Mouse (Mus musculus): ENCODE results near the gene Naaladl2. TPM values are rescaled to one million over a fixed set of nuclear protein-coding genes. Genes with fewer than 3 reads are reported as not detected.

Naaladl2 gene
- total RNA-seq, 1 experiment: under 0.01 TPM

- H3K36me3 ChIP-seq (ENCODE audit: control insufficient read depth, insufficient read depth, low read length, poor library complexity, severe bottlenecking): no peaks in the 10 kb centered on the region
- TF ChIP-seq ZC3H11A (IDR thresholded peaks at IDR 0.05; ENCODE audit: borderline replicate concordance, low read depth, low read length): peak; percentile 52; the same call in 1 of the 2 replicates
- no peak for TF ChIP-seq MAFK (IDR thresholded peaks at IDR 0.05; ENCODE audit: insufficient read depth, low read depth, low read length)
- H3K4me1 ChIP-seq (ENCODE audit: control insufficient read depth in 2 of 2, insufficient read depth in 2 of 2, low read length in 2 of 2, poor library complexity in 1 of 2): no peaks in the 10 kb centered on the region
- no peaks in the 10 kb centered on the region for H3K9me3 ChIP-seq (ENCODE audit: control insufficient read depth, insufficient read depth, low read depth, low read length)
- in situ Hi-C loops (cut with MboI; ENCODE audit: low sequenced_read_pairs in 2 of 2, unreplicated experiment in 2 of 2): loop anchor here in 1 of 2 experiments (25.0 kb wide), 1 partner anchor 891 kb away; no protein-coding TSS in a partner anchor
- H3K9ac ChIP-seq (ENCODE audit: insufficient read depth, low read depth, low read length, poor library complexity, severe bottlenecking): no peak overlapping the region
- H3K4me3 ChIP-seq (ENCODE audit: insufficient read depth in 1 of 2, low read depth in 1 of 2, low read length in 2 of 2, poor library complexity in 1 of 2, severe bottlenecking in 1 of 2): no peak overlapping the region
- no peak overlapping the region for H3K27ac ChIP-seq (ENCODE audit: insufficient read depth, low read depth, low read length, poor library complexity, severe bottlenecking)
- peak; percentile 22 for DNase-seq (ENCODE audit: low read depth, low spot score)
These were observed 822.3 kb downstream of the Naaladl2 start for GRCm38 (mm10) chr3:24321489-24322405.

- no peak for DNase-seq (ENCODE audit: low read depth, low spot score)
- Histone ChIP-seq H3K4me3 (ENCODE audit: insufficient read depth in 1 of 2, low read depth in 1 of 2, low read length in 2 of 2, poor library complexity in 1 of 2, severe bottlenecking in 1 of 2) (no peak overlapping the region), H3K9ac (ENCODE audit: insufficient read depth, low read depth, low read length, poor library complexity, severe bottlenecking) (no peak overlapping the region), H3K9me3 (ENCODE audit: control insufficient read depth, insufficient read depth, low read depth, low read length) (no peaks in the 10 kb centered on the region), H3K36me3 (ENCODE audit: control insufficient read depth, insufficient read depth, low read length, poor library complexity, severe bottlenecking) (no peaks in the 10 kb centered on the region), H3K4me1 (ENCODE audit: control insufficient read depth in 2 of 2, insufficient read depth in 2 of 2, low read length in 2 of 2, poor library complexity in 1 of 2) (no peaks in the 10 kb centered on the region), H3K27ac (ENCODE audit: insufficient read depth, low read depth, low read length, poor library complexity, severe bottlenecking) (no peak overlapping the region)
- TF ChIP-seq MAFK (IDR thresholded peaks at IDR 0.05; ENCODE audit: insufficient read depth, low read depth, low read length) (no peak), HCFC1 (IDR thresholded peaks at IDR 0.05; ENCODE audit: borderline replicate concordance, insufficient read depth, low read length) (no peak), ZC3H11A (IDR thresholded peaks at IDR 0.05; ENCODE audit: borderline replicate concordance, low read depth, low read length) (no peak), CHD2 (IDR thresholded peaks at IDR 0.05; ENCODE audit: low read depth, low read length) (no peak), ZNF384 (IDR thresholded peaks at IDR 0.05; ENCODE audit: low read depth, low read length) (no peak)
- in situ Hi-C loops (cut with MboI; ENCODE audit: low sequenced_read_pairs in 2 of 2, unreplicated experiment in 2 of 2): loop anchor here in 1 of 2 experiments (25.0 kb wide), 1 partner anchor 898 kb away; no protein-coding TSS in a partner anchor
These were observed 829.3 kb downstream of the Naaladl2 start for GRCm38 (mm10) chr3:24314658-24315297.

GRCm38 (mm10) chr3:24225418-24225817 is 918.6 kb downstream of the Naaladl2 start:
- in situ Hi-C loops (cut with MboI; ENCODE audit: low sequenced_read_pairs in 2 of 2, unreplicated experiment in 2 of 2): no loop called here
- no peak for DNase-seq (ENCODE audit: low read depth, low spot score)
- TF ChIP-seq HCFC1 (IDR thresholded peaks at IDR 0.05; ENCODE audit: borderline replicate concordance, insufficient read depth, low read length) (no peak), ZC3H11A (IDR thresholded peaks at IDR 0.05; ENCODE audit: borderline replicate concordance, low read depth, low read length) (no peak)

GRCm38 (mm10) chr3:24217476-24217875 is 926.6 kb downstream of the Naaladl2 start:
- Histone ChIP-seq H3K4me3 (ENCODE audit: insufficient read depth in 1 of 2, low read depth in 1 of 2, low read length in 2 of 2, poor library complexity in 1 of 2, severe bottlenecking in 1 of 2) (no peak overlapping the region), H3K9me3 (ENCODE audit: control insufficient read depth, insufficient read depth, low read depth, low read length) (no peaks in the 10 kb centered on the region), H3K9ac (ENCODE audit: insufficient read depth, low read depth, low read length, poor library complexity, severe bottlenecking) (no peak overlapping the region), H3K4me1 (ENCODE audit: control insufficient read depth in 2 of 2, insufficient read depth in 2 of 2, low read length in 2 of 2, poor library complexity in 1 of 2) (no peaks in the 10 kb centered on the region), H3K27ac (ENCODE audit: insufficient read depth, low read depth, low read length, poor library complexity, severe bottlenecking) (no peak overlapping the region), H3K36me3 (ENCODE audit: control insufficient read depth, insufficient read depth, low read length, poor library complexity, severe bottlenecking) (no peaks in the 10 kb centered on the region)
- no peak for DNase-seq (ENCODE audit: low read depth, low spot score)
- in situ Hi-C loops (cut with MboI; ENCODE audit: low sequenced_read_pairs in 2 of 2, unreplicated experiment in 2 of 2): no loop called here
- TF ChIP-seq ZNF384 (IDR thresholded peaks at IDR 0.05; ENCODE audit: low read depth, low read length): no peak
- no peak for TF ChIP-seq HCFC1 (IDR thresholded peaks at IDR 0.05; ENCODE audit: borderline replicate concordance, insufficient read depth, low read length)
- no peak for TF ChIP-seq MAFK (IDR thresholded peaks at IDR 0.05; ENCODE audit: insufficient read depth, low read depth, low read length)
- TF ChIP-seq CHD2 (IDR thresholded peaks at IDR 0.05; ENCODE audit: low read depth, low read length): no peak
- no peak for TF ChIP-seq ZC3H11A (IDR thresholded peaks at IDR 0.05; ENCODE audit: borderline replicate concordance, low read depth, low read length)

More at GRCm38 (mm10) chr3:24225418-24225817, 918.6 kb downstream of the Naaladl2 start:
- Histone ChIP-seq H3K9me3 (ENCODE audit: control insufficient read depth, insufficient read depth, low read depth, low read length) (no peaks in the 10 kb centered on the region), H3K4me1 (ENCODE audit: control insufficient read depth in 2 of 2, insufficient read depth in 2 of 2, low read length in 2 of 2, poor library complexity in 1 of 2) (no peaks in the 10 kb centered on the region), H3K9ac (ENCODE audit: insufficient read depth, low read depth, low read length, poor library complexity, severe bottlenecking) (no peak overlapping the region), H3K4me3 (ENCODE audit: insufficient read depth in 1 of 2, low read depth in 1 of 2, low read length in 2 of 2, poor library complexity in 1 of 2, severe bottlenecking in 1 of 2) (no peak overlapping the region), H3K27ac (ENCODE audit: insufficient read depth, low read depth, low read length, poor library complexity, severe bottlenecking) (no peak overlapping the region), H3K36me3 (ENCODE audit: control insufficient read depth, insufficient read depth, low read length, poor library complexity, severe bottlenecking) (no peaks in the 10 kb centered on the region)
